Mouse (Mus musculus): ENCODE results near the gene Shpk. TPM values are rescaled to one million over a fixed set of nuclear protein-coding genes. Genes with fewer than 3 reads are reported as not detected.

Shpk gene
- polyA plus RNA-seq (2014; fragmentation: Nextera tagmentation; extraction: Ambion mirVana), result 1.1 TPM in 2 replicates

- Histone ChIP-seq H3K9ac (ENCODE audit: low read length) (peak within 1 kb of the TSS; percentile 75), H3K4me1 (ENCODE audit: control insufficient read depth, insufficient read depth, low read length) (peaks cover 6% of the 10 kb centered on the region; the same call in 1 of the 2 replicates), H3K36me3 (ENCODE audit: control insufficient read depth, insufficient read depth, low read length) (no peaks in the 10 kb centered on the region; the same call in 1 of the 2 replicates), H3K27me3 (ENCODE audit: control insufficient read depth, insufficient read depth, low read length) (no peaks in the 10 kb centered on the region), H3K9me3 (ENCODE audit: control insufficient read depth, low read length) (no peaks in the 10 kb centered on the region), H3K27ac (ENCODE audit: low read depth, low read length) (no peak within 1 kb of the TSS), H3K4me3 (ENCODE audit: low read depth, low read length) (peak within 1 kb of the TSS; percentile 52), H3K4me2 (peak within 1 kb of the TSS; percentile 66)
- WGBS, result under 1% methylated on average over 32 of the region's 32 CpGs
- DNase-seq (ENCODE audit: low spot score, missing footprints) (no peak), ATAC-seq (ENCODE audit: low FRiP score) (peak; percentile 99)
These were observed at the start of gene Shpk for GRCm38 (mm10) chr11:73199230-73199712. Gene Shpk (plus strand): TSS chr11:73199460.

GRCm38 (mm10) chr11:73155071-73155470 lies 44.2 kb upstream of the Shpk start:
- DNase-seq (ENCODE audit: low spot score, missing footprints), result no peak

GRCm38 (mm10) chr11:73159957-73160810 lies 39.1 kb upstream of the Shpk start, which contains the start of gene P2rx5:
Gene P2rx5 (plus strand): TSS chr11:73160421.
- Histone ChIP-seq H3K27ac (ENCODE audit: low read depth, low read length) (no peak within 1 kb of the TSS), H3K9me3 (ENCODE audit: control insufficient read depth, low read length) (no peaks in the 10 kb centered on the region), H3K4me3 (ENCODE audit: low read depth, low read length) (peak within 1 kb of the TSS; percentile 32), H3K4me1 (ENCODE audit: control insufficient read depth, insufficient read depth, low read length) (peaks cover 5% of the 10 kb centered on the region), H3K36me3 (ENCODE audit: control insufficient read depth, insufficient read depth, low read length) (no peaks in the 10 kb centered on the region), H3K9ac (ENCODE audit: low read length) (peak within 1 kb of the TSS; percentile 54), H3K27me3 (ENCODE audit: control insufficient read depth, insufficient read depth, low read length) (peaks cover 18% of the 10 kb centered on the region), H3K4me2 (peak within 1 kb of the TSS; percentile 68)
- WGBS, result 4% methylated on average over 49 of the region's 49 CpGs
- DNase-seq (ENCODE audit: low spot score, missing footprints) (peak; percentile 87), ATAC-seq (ENCODE audit: low FRiP score) (peak; percentile 64)

More at GRCm38 (mm10) chr11:73155071-73155470, 44.2 kb upstream of the Shpk start:
- 81% methylated on average over 6 of the region's 6 CpGs for WGBS
- no peaks in the 10 kb centered on the region for H3K36me3 ChIP-seq (ENCODE audit: control insufficient read depth, insufficient read depth, low read length)
- H3K9ac ChIP-seq (ENCODE audit: low read length), result no peak overlapping the region
- H3K4me3 ChIP-seq (ENCODE audit: low read depth, low read length), result no peak overlapping the region
- H3K4me2 ChIP-seq, result no peak overlapping the region
- ATAC-seq (ENCODE audit: low FRiP score), result no peak
- H3K27me3 ChIP-seq (ENCODE audit: control insufficient read depth, insufficient read depth, low read length), result peaks cover 8% of the 10 kb centered on the region
- H3K4me1 ChIP-seq (ENCODE audit: control insufficient read depth, insufficient read depth, low read length), result 0 out of 2 replicates have a peak, but pooled peaks cover under 1% of the 10 kb centered on the region
- H3K9me3 ChIP-seq (ENCODE audit: control insufficient read depth, low read length), result no peaks in the 10 kb centered on the region
- no peak overlapping the region for H3K27ac ChIP-seq (ENCODE audit: low read depth, low read length)

GRCm38 (mm10) chr11:73160811-73161200 lies 38.5 kb upstream of the Shpk start:
- no peak for ATAC-seq (ENCODE audit: low FRiP score)
- peak; percentile 81 for DNase-seq (ENCODE audit: low spot score, missing footprints)
- peak overlapping the region; percentile 68 for H3K4me2 ChIP-seq
- H3K36me3 ChIP-seq (ENCODE audit: control insufficient read depth, insufficient read depth, low read length), result no peaks in the 10 kb centered on the region
- H3K4me1 ChIP-seq (ENCODE audit: control insufficient read depth, insufficient read depth, low read length), result peaks cover 5% of the 10 kb centered on the region
- peaks cover 18% of the 10 kb centered on the region for H3K27me3 ChIP-seq (ENCODE audit: control insufficient read depth, insufficient read depth, low read length)
- H3K9ac ChIP-seq (ENCODE audit: low read length), result no peak overlapping the region; the same call in 1 of the 2 replicates
- no peaks in the 10 kb centered on the region for H3K9me3 ChIP-seq (ENCODE audit: control insufficient read depth, low read length)
- whole genome bisulfite sequencing, result 24% methylated on average over 6 of the region's 6 CpGs
- H3K4me3 ChIP-seq (ENCODE audit: low read depth, low read length), result peak overlapping the region; percentile 32
- no peak overlapping the region for H3K27ac ChIP-seq (ENCODE audit: low read depth, low read length)

DNA sequence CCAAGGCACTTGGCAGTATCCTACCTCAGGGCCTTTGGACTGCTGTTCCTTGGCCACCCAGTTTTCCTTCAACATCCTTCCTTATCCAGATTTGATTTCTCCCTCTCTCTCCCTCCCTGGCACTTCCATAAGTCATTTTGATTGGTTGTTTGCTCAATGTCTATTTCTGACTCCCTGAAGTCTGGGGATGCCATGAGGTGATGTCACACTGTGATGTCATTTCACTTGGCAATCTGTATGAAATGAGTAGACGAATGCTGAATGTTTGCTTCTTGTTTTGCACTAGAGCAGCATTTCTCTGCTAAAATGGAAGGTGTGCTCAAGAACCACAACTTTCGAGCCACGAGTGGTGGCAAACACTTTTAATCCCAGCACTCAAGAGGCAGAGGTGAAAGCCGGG lies 37.6 kb upstream of the Shpk start:
- WGBS, result 86% methylated on average over 4 of the region's 4 CpGs
- H3K4me2 ChIP-seq, result no peak overlapping the region
- H3K4me1 ChIP-seq (ENCODE audit: control insufficient read depth, insufficient read depth, low read length), result peaks cover 5% of the 10 kb centered on the region
- H3K36me3 ChIP-seq (ENCODE audit: control insufficient read depth, insufficient read depth, low read length), result no peaks in the 10 kb centered on the region
- H3K27me3 ChIP-seq (ENCODE audit: control insufficient read depth, insufficient read depth, low read length), result peaks cover 18% of the 10 kb centered on the region
- ATAC-seq (ENCODE audit: low FRiP score) (no peak), DNase-seq (ENCODE audit: low spot score, missing footprints) (no peak)
- H3K27ac ChIP-seq (ENCODE audit: low read depth, low read length), result no peak overlapping the region
- no peaks in the 10 kb centered on the region for H3K9me3 ChIP-seq (ENCODE audit: control insufficient read depth, low read length)
- H3K9ac ChIP-seq (ENCODE audit: low read length), result no peak overlapping the region
- no peak overlapping the region for H3K4me3 ChIP-seq (ENCODE audit: low read depth, low read length)

GRCm38 (mm10) chr11:73162284-73162683 lies 37.0 kb upstream of the Shpk start:
- H3K27me3 ChIP-seq (ENCODE audit: control insufficient read depth, insufficient read depth, low read length), result peaks cover 18% of the 10 kb centered on the region
- no peak overlapping the region for H3K27ac ChIP-seq (ENCODE audit: low read depth, low read length)
- DNase-seq (ENCODE audit: low spot score, missing footprints) (no peak), ATAC-seq (ENCODE audit: low FRiP score) (no peak)
- no peaks in the 10 kb centered on the region for H3K36me3 ChIP-seq (ENCODE audit: control insufficient read depth, insufficient read depth, low read length)
- no peak overlapping the region for H3K4me3 ChIP-seq (ENCODE audit: low read depth, low read length)
- H3K9ac ChIP-seq (ENCODE audit: low read length), result no peak overlapping the region
- peaks cover 5% of the 10 kb centered on the region for H3K4me1 ChIP-seq (ENCODE audit: control insufficient read depth, insufficient read depth, low read length)
- H3K9me3 ChIP-seq (ENCODE audit: control insufficient read depth, low read length), result no peaks in the 10 kb centered on the region
- no peak overlapping the region for H3K4me2 ChIP-seq
- WGBS, result 85% methylated on average over 5 of the region's 5 CpGs

- 81% methylated on average over 8 of the region's 8 CpGs for WGBS
These were observed 31.2 kb upstream of the Shpk start for GRCm38 (mm10) chr11:73168071-73168470.

DNA sequence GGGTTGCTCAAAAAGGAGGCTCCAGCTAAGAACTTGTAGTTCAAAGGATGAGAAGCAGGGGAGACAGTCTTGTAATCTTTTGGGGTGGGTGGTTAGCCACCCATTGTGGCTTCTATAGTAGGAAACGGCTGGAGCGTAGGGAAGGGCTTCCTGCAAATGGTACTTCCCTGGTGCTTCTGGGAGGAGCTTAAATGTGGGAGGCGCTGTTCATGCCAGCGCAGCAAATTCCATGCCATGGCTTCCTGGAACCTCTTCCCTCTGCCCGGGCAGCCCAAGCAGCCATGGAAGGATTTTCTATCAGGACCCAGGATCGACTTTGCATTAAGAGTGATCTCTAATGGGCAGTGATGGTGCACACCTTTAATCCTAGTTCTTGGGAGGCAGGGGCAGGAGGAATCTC lies 30.7 kb upstream of the Shpk start:
- ATAC-seq (ENCODE audit: low FRiP score) (no peak), DNase-seq (ENCODE audit: low spot score, missing footprints) (no peak)
- Histone ChIP-seq H3K9ac (ENCODE audit: low read length) (no peak overlapping the region), H3K4me3 (ENCODE audit: low read depth, low read length) (no peak overlapping the region), H3K4me1 (ENCODE audit: control insufficient read depth, insufficient read depth, low read length) (no peaks in the 10 kb centered on the region), H3K4me2 (no peak overlapping the region), H3K27ac (ENCODE audit: low read depth, low read length) (no peak overlapping the region), H3K27me3 (ENCODE audit: control insufficient read depth, insufficient read depth, low read length) (no peaks in the 10 kb centered on the region), H3K36me3 (ENCODE audit: control insufficient read depth, insufficient read depth, low read length) (no peaks in the 10 kb centered on the region), H3K9me3 (ENCODE audit: control insufficient read depth, low read length) (no peaks in the 10 kb centered on the region)
- 73% methylated on average over 6 of the region's 6 CpGs for WGBS

More at GRCm38 (mm10) chr11:73168071-73168470, 31.2 kb upstream of the Shpk start:
- H3K9me3 ChIP-seq (ENCODE audit: control insufficient read depth, low read length), result no peaks in the 10 kb centered on the region
- H3K27me3 ChIP-seq (ENCODE audit: control insufficient read depth, insufficient read depth, low read length), result no peaks in the 10 kb centered on the region
- H3K27ac ChIP-seq (ENCODE audit: low read depth, low read length), result no peak overlapping the region
- no peak for DNase-seq (ENCODE audit: low spot score, missing footprints)
- no peak overlapping the region for H3K4me3 ChIP-seq (ENCODE audit: low read depth, low read length)
- H3K9ac ChIP-seq (ENCODE audit: low read length), result no peak overlapping the region
- no peak overlapping the region for H3K4me2 ChIP-seq
- no peaks in the 10 kb centered on the region for H3K36me3 ChIP-seq (ENCODE audit: control insufficient read depth, insufficient read depth, low read length)
- ATAC-seq (ENCODE audit: low FRiP score), result no peak
- H3K4me1 ChIP-seq (ENCODE audit: control insufficient read depth, insufficient read depth, low read length), result no peaks in the 10 kb centered on the region

GRCm38 (mm10) chr11:73169231-73169630 lies 30.0 kb upstream of the Shpk start:
- ATAC-seq (ENCODE audit: low FRiP score) (peak; percentile 62; the same call in 1 of the 2 replicates), DNase-seq (ENCODE audit: low spot score, missing footprints) (peak; percentile 92)
- Histone ChIP-seq H3K4me3 (ENCODE audit: low read depth, low read length) (no peak overlapping the region), H3K27me3 (ENCODE audit: control insufficient read depth, insufficient read depth, low read length) (no peaks in the 10 kb centered on the region), H3K9ac (ENCODE audit: low read length) (no peak overlapping the region), H3K27ac (ENCODE audit: low read depth, low read length) (no peak overlapping the region), H3K9me3 (ENCODE audit: control insufficient read depth, low read length) (no peaks in the 10 kb centered on the region), H3K4me1 (ENCODE audit: control insufficient read depth, insufficient read depth, low read length) (no peaks in the 10 kb centered on the region), H3K4me2 (no peak overlapping the region), H3K36me3 (ENCODE audit: control insufficient read depth, insufficient read depth, low read length) (no peaks in the 10 kb centered on the region)
- 45% methylated on average over 4 of the region's 4 CpGs for WGBS

All from midbrain, embryonic 11.5 days (tissue).